Mouse (Mus musculus) kidney, postnatal 0 days (tissue): ENCODE measurements at regions not wholly inside any gene's neighbourhood (a gene's known extent, or its start where the extent isn't known, plus 50 kb on each side); places are given as distances from the start of the nearest gene placed in this dataset.

ENCODE experiments used
- ATAC-seq: fragments of 200-750 bp; cut with Nextera tagmentation; replicated peaks from 2 replicates; pipeline ENCODE4 v1.8.0; 2017; ENCODE audit warnings: low read depth, moderate number of reproducible peaks, moderate TSS enrichment, moderate library complexity; ENCODE audit not compliant: low FRiP score
- DNase-seq: peaks from one replicate; pipeline ENCODE4 v3.0.0-alpha.2; 2016; ENCODE audit warnings: low spot score
- H3K27ac ChIP-seq: fragments of 300-500 bp; sonication (generic); 2 replicates; pipeline ENCODE4 v1.5.1; 2014; ENCODE audit warnings: mild to moderate bottlenecking
- H3K27me3 ChIP-seq: fragments of 300-500 bp; sonication (generic); 2 replicates; pipeline ENCODE4 v1.6.1; 2014; ENCODE audit warnings: low read length, mixed read lengths; ENCODE audit not compliant: insufficient read depth
- H3K36me3 ChIP-seq: fragments of 300-500 bp; sonication (generic); 2 replicates; pipeline ENCODE4 v1.6.1; 2014; ENCODE audit warnings: low read length, mixed read lengths; ENCODE audit not compliant: insufficient read depth
- H3K4me1 ChIP-seq: fragments of 300-500 bp; sonication (generic); replicated peaks from 2 replicates; pipeline ENCODE4 v1.6.1; 2014; ENCODE audit warnings: antibody characterized with exemption, low read length, mixed read lengths; ENCODE audit not compliant: insufficient read depth
- H3K4me2 ChIP-seq: fragments of 300-500 bp; sonication (generic); 2 replicates; pipeline ENCODE4 v1.6.1; 2014; ENCODE audit warnings: mild to moderate bottlenecking, low read length, moderate library complexity, mixed read lengths
- H3K4me3 ChIP-seq: fragments of 300-500 bp; sonication (generic); replicated peaks from 2 replicates; pipeline ENCODE4 v1.5.1; 2014; ENCODE audit warnings: low read depth, low read length
- H3K9ac ChIP-seq: fragments of 300-500 bp; sonication (generic); 2 replicates; pipeline ENCODE4 v1.6.1; 2014; ENCODE audit warnings: low read depth, low read length
- H3K9me3 ChIP-seq: fragments of 300-500 bp; sonication (generic); replicated peaks from 2 replicates; pipeline ENCODE4 v1.6.1; 2016; ENCODE audit warnings: low read length, inconsistent platforms, mixed read lengths
- CTCF ChIP-seq: IDR thresholded peaks from 2 replicates; pipeline ENCODE4 v1.5.1; 2016; ENCODE audit warnings: antibody characterized with exemption, low read depth, mild to moderate bottlenecking, moderate library complexity
- WGBS: fragments of 180-500 bp; shearing (Covaris S2); extraction: QIAGEN DNeasy Blood & Tissue Kit; methylation state at CpG from one replicate; pipeline ENCODE4 v1.1.7; 2014; 5-methylcytosine and 5-hydroxymethylcytosine counted together

DNA sequence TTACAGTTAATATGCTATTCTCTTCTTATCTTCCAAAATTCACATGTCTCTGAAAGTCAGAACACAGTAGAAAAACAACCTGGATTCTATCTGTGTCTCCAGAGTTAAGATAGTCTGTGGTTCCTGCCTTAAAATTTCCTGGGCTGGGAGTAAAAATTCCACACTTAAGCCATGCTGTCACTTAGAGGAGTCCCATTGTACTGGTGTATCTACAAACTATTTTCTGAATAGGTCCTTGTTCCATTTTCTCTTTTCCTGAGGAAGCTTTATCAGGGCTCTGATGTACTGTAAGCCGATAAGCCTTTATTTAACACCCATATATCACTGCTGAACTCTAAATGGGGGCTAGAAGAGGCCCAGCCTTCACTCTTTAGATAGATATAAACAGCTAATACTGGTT, 1171.1 kb downstream of the Efnb2 start:
- Histone ChIP-seq H3K36me3 (no peaks in the 10 kb centered on the region), H3K4me2 (no peak overlapping the region), H3K4me3 (no peak overlapping the region), H3K9me3 (no peaks in the 10 kb centered on the region), H3K27ac (no peak overlapping the region), H3K9ac (no peak overlapping the region), H3K4me1 (no peaks in the 10 kb centered on the region), H3K27me3 (no peaks in the 10 kb centered on the region)
- WGBS: 21% methylated on average over 1 of the region's 1 CpGs
- no peak for DNase-seq
- no peak for ATAC-seq
- no peak for TF ChIP-seq CTCF

DNA sequence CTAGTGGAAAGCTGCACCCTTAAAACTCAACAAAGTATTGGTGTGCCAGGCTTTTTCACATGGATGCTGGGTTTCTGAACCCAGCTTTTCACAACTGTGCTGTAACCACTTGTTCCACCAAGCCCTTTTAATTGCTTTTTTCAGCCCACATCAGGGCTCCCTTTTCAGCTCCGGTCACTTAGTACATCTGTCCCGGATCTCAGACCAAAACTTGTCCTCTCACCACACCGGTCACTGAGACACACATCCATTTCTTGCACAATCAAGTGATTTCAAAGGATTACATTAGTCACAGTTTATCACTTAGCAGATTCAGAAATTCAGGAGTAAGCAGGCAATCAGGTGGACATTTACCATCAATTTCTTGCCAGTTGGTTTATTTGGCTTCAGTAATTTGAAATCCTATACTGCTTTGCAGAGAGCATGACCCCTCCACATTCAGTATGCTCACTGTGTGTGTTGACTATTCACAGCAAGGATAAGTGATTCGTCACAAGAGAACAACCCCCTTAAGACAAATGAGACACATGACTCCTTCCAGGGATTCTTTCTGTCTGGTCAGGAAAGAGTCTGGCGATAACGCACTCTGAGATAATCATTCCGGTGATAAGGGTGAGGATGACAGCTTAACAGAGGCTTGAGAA, 1188.8 kb downstream of the Efnb2 start:
- ATAC-seq: no peak
- Histone ChIP-seq H3K27ac (no peak overlapping the region), H3K27me3 (no peaks in the 10 kb centered on the region), H3K9me3 (no peaks in the 10 kb centered on the region), H3K4me1 (no peaks in the 10 kb centered on the region), H3K36me3 (no peaks in the 10 kb centered on the region), H3K4me2 (no peak overlapping the region), H3K4me3 (no peak overlapping the region), H3K9ac (no peak overlapping the region)
- WGBS: 48% methylated on average over 7 of the region's 7 CpGs
- no peak for DNase-seq
- TF ChIP-seq CTCF: no peak

DNA sequence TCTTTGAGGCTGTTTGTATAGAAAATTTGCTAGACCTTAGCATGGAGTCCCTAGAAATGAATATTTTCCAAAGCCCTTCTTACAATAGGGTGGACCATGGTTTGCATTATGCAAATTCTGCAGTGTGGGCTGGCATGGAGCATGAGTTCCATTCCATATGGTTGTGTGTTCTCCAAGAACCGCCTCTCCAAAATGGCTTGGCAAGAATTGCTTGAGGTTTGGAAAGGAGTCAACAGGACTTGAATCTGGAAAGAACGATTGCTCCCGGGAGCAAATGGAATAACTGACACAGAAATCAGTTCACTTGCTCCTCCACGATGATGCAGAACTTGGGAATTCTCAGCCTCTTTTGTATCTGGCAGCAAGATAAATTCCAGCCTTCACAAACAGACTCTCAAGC, 1191.8 kb downstream of the Efnb2 start:
- DNase-seq: no peak
- no peaks in the 10 kb centered on the region for H3K27me3 ChIP-seq
- H3K4me3 ChIP-seq: no peak overlapping the region
- ATAC-seq: no peak
- WGBS: 85% methylated on average over 4 of the region's 4 CpGs
- no peaks in the 10 kb centered on the region for H3K4me1 ChIP-seq
- H3K9ac ChIP-seq: no peak overlapping the region
- H3K9me3 ChIP-seq: no peaks in the 10 kb centered on the region
- TF ChIP-seq CTCF: no peak
- no peak overlapping the region for H3K27ac ChIP-seq
- H3K4me2 ChIP-seq: no peak overlapping the region
- no peaks in the 10 kb centered on the region for H3K36me3 ChIP-seq

DNA sequence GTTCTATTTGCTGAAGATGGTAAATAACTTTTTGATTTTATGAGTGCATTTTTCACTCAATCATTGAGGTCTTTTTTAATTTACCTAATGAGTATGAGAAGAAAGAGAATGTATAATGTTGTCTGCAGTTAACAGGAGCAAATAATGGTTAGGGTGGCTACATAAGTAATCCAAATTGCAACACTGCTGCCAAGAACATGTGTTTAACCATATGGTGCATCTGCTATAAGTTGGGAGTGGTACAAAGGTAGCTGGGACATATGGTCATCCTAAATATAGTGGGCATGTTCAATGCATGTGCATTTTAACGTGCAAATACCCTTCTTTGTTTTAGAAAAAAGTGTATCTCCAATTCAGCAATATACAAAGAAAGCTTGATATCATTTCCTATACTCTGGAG, 1198.2 kb downstream of the Efnb2 start:
- WGBS: 57% methylated on average over 1 of the region's 1 CpGs
- Histone ChIP-seq H3K4me1 (no peaks in the 10 kb centered on the region), H3K4me3 (no peak overlapping the region), H3K36me3 (no peaks in the 10 kb centered on the region), H3K4me2 (no peak overlapping the region), H3K9me3 (no peaks in the 10 kb centered on the region), H3K27me3 (no peaks in the 10 kb centered on the region), H3K9ac (no peak overlapping the region), H3K27ac (no peak overlapping the region)
- TF ChIP-seq CTCF: no peak
- ATAC-seq (no peak), DNase-seq (no peak)

DNA sequence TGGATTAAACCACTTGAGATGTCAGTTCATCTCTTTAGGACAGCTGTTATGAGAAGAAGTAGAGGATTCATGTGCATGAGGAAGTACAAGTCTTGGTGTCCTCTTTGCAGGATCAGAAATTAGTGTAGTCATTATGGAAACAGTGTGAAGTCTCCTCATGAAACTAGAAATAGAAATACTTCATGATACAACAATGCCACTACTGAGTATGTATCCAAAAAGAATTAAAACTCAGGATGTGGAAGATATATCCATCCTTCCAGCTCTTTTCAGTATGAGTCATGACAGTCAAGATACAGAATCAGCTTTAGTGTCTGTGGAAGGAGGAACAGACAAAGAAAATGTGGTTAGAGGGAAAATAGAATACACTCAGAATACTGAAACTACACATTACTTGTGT, 1211.7 kb downstream of the Efnb2 start:
- H3K27ac ChIP-seq: no peak overlapping the region

DNA sequence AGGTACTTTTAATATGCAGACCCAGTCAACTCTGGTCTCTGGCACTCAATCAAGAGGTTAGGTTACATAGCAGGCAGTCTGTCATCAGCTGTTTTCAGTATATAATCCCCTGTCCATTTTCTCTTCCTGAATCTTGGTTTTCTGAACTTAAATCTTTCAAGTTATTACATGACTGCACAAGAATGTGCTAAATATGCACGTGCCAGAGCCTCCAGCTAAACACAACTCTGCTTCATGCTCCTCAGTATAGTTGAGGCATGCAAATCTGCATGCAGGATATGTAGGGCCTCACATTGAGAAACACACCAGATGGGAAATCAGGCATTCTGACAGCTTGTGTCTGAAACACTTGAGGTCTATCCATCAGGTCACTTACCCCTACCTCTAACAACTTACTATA, 1214.0 kb downstream of the Efnb2 start:
- H3K9ac ChIP-seq: no peak overlapping the region
- H3K36me3 ChIP-seq: no peaks in the 10 kb centered on the region
- no peak overlapping the region for H3K27ac ChIP-seq
- no peak for DNase-seq
- H3K9me3 ChIP-seq: no peaks in the 10 kb centered on the region
- TF ChIP-seq CTCF: no peak
- no peaks in the 10 kb centered on the region for H3K27me3 ChIP-seq
- H3K4me1 ChIP-seq: no peaks in the 10 kb centered on the region
- H3K4me3 ChIP-seq: no peak overlapping the region
- ATAC-seq: no peak
- no peak overlapping the region for H3K4me2 ChIP-seq
- WGBS: 30% methylated on average over 1 of the region's 1 CpGs

More for the DNA sequence above, 1211.7 kb downstream of the Efnb2 start:
- Histone ChIP-seq H3K9ac (no peak overlapping the region), H3K9me3 (no peaks in the 10 kb centered on the region), H3K36me3 (no peaks in the 10 kb centered on the region), H3K27me3 (no peaks in the 10 kb centered on the region), H3K4me1 (no peaks in the 10 kb centered on the region), H3K4me3 (no peak overlapping the region), H3K4me2 (no peak overlapping the region)
- ATAC-seq (no peak), DNase-seq (no peak)
- no peak for TF ChIP-seq CTCF

DNA sequence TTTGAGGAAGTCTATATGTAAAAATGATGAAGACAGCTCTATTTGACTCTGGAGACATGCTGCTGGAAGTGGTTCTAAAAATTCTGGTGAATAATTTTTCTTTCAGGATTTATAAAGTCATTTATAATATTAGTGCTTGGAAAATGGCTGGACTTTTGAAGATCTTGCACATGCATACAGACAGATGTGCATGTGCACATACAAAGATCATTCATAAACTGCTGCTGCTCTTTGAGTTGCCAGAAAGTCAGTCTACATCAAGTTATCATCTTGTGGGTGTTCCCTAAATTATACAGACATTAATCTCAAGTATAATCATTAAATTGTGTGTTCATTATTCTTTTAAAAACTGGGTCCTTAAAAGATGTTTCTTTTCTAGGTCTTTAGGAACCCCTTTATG, 1220.2 kb downstream of the Efnb2 start:
- no peak overlapping the region for H3K27ac ChIP-seq
- no peak overlapping the region for H3K4me2 ChIP-seq
- no peaks in the 10 kb centered on the region for H3K4me1 ChIP-seq
- H3K9me3 ChIP-seq: no peaks in the 10 kb centered on the region
- ATAC-seq (no peak), DNase-seq (no peak)
- H3K36me3 ChIP-seq: no peaks in the 10 kb centered on the region
- no peak overlapping the region for H3K4me3 ChIP-seq
- H3K9ac ChIP-seq: no peak overlapping the region
- no peak for TF ChIP-seq CTCF
- H3K27me3 ChIP-seq: no peaks in the 10 kb centered on the region
